Mouse (Mus musculus) kidney, embryonic 16.5 days (tissue): Measurements from ENCODE around the gene Lpin3. TPM values are rescaled to one million over a fixed set of nuclear protein-coding genes. Genes with fewer than 3 reads are reported as not detected.

Source experiments
- ATAC-seq: fragments of 200-750 bp; cut with Nextera tagmentation; 2 replicates; pipeline ENCODE4 v1.8.0; 2017; ENCODE audit warnings: moderate TSS enrichment; ENCODE audit not compliant: low FRiP score, low TSS enrichment
- H3K27ac ChIP-seq: fragments of 300-500 bp; sonication (generic); 2 replicates; pipeline ENCODE4 v1.5.1; 2014; ENCODE audit warnings: low read length
- H3K27me3 ChIP-seq: fragments of 300-500 bp; sonication (generic); 2 replicates; pipeline ENCODE4 v1.6.1; 2014; ENCODE audit warnings: low read length, control low read depth, mixed read lengths; ENCODE audit not compliant: insufficient read depth
- H3K36me3 ChIP-seq: fragments of 300-500 bp; sonication (generic); 2 replicates; pipeline ENCODE4 v1.6.1; 2014; ENCODE audit warnings: low read length, control low read depth, mixed read lengths; ENCODE audit not compliant: insufficient read depth
- H3K4me1 ChIP-seq: fragments of 300-500 bp; sonication (generic); 2 replicates; pipeline ENCODE4 v1.6.1; 2014; ENCODE audit warnings: low read length, control low read depth, mixed read lengths; ENCODE audit not compliant: insufficient read depth
- H3K4me2 ChIP-seq: fragments of 300-500 bp; sonication (generic); replicated peaks from 2 replicates; pipeline ENCODE4 v1.6.1; 2014; ENCODE audit warnings: low read depth, low read length
- H3K4me3 ChIP-seq: fragments of 300-500 bp; sonication (generic); 2 replicates; pipeline ENCODE4 v1.5.1; 2014; ENCODE audit warnings: mild to moderate bottlenecking, low read length
- H3K9ac ChIP-seq: fragments of 300-500 bp; sonication (generic); replicated peaks from 2 replicates; pipeline ENCODE4 v1.6.1; 2014; ENCODE audit warnings: low read length
- H3K9me3 ChIP-seq: fragments of 300-500 bp; sonication (generic); 2 replicates; pipeline ENCODE4 v1.6.1; 2016; ENCODE audit warnings: low read length, control low read depth
- WGBS: fragments of 180-500 bp; shearing (Covaris S2); extraction: QIAGEN DNeasy Blood & Tissue Kit; methylation state at CpG from one replicate; pipeline ENCODE4 v1.1.7; 2014; 5-methylcytosine and 5-hydroxymethylcytosine counted together
- polyA plus RNA-seq: library from polyadenylated mRNA; unstranded; fragments of >200 nt; fragmentation: Nextera tagmentation; extraction: Ambion mirVana; gene quantifications from 2 replicates; pipeline ENCODE4 v1.2.1, GENCODE M21; 2015

Lpin3 gene
- polyA plus RNA-seq: 3.5 and 3.7 TPM in 2 replicates

- 54% methylated on average over 13 of the region's 13 CpGs for WGBS
Observed at GRCm38 (mm10) chr2:160880453-160881195, at the start of gene Lpin3. TSS of gene Lpin3 (plus strand) at chr2:160880670.

GRCm38 (mm10) chr2:160840838-160841237, 39.6 kb upstream of the Lpin3 start:
- H3K36me3 ChIP-seq: no peaks in the 10 kb centered on the region
- H3K4me2 ChIP-seq: no peak overlapping the region
- no peaks in the 10 kb centered on the region for H3K27me3 ChIP-seq
- H3K27ac ChIP-seq: no peak overlapping the region
- H3K9me3 ChIP-seq: no peaks in the 10 kb centered on the region
- no peak overlapping the region for H3K4me3 ChIP-seq
- H3K9ac ChIP-seq: no peak overlapping the region
- ATAC-seq: no peak
- H3K4me1 ChIP-seq: no peaks in the 10 kb centered on the region

More at GRCm38 (mm10) chr2:160880453-160881195, at the start of gene Lpin3:
- Histone ChIP-seq H3K4me3 (no peak within 1 kb of the TSS), H3K4me1 (no peaks in the 10 kb centered on the region), H3K27me3 (no peaks in the 10 kb centered on the region), H3K4me2 (no peak within 1 kb of the TSS), H3K36me3 (no peaks in the 10 kb centered on the region), H3K9me3 (no peaks in the 10 kb centered on the region; the same call in 1 of the 2 replicates), H3K9ac (no peak within 1 kb of the TSS), H3K27ac (no peak within 1 kb of the TSS)
- ATAC-seq: no peak; the same call in 1 of the 2 replicates

- Histone ChIP-seq H3K4me1 (no peaks in the 10 kb centered on the region), H3K36me3 (no peaks in the 10 kb centered on the region), H3K9ac (no peak overlapping the region), H3K4me3 (no peak overlapping the region), H3K4me2 (no peak overlapping the region), H3K27ac (no peak overlapping the region), H3K9me3 (no peaks in the 10 kb centered on the region), H3K27me3 (no peaks in the 10 kb centered on the region)
- WGBS: 68% methylated on average over 1 of the region's 1 CpGs
- ATAC-seq: no peak
Observed at GRCm38 (mm10) chr2:160847664-160848063, 32.8 kb upstream of the Lpin3 start.

- Histone ChIP-seq H3K4me3 (no peak overlapping the region), H3K27ac (no peak overlapping the region), H3K36me3 (no peaks in the 10 kb centered on the region), H3K4me1 (no peaks in the 10 kb centered on the region), H3K9ac (no peak overlapping the region), H3K9me3 (no peaks in the 10 kb centered on the region), H3K27me3 (no peaks in the 10 kb centered on the region), H3K4me2 (no peak overlapping the region)
- no peak for ATAC-seq
- 88% methylated on average over 2 of the region's 2 CpGs for WGBS
Observed at GRCm38 (mm10) chr2:160848186-160848585, 32.3 kb upstream of the Lpin3 start.

- no peak overlapping the region for H3K27ac ChIP-seq
- no peak overlapping the region for H3K4me3 ChIP-seq
- H3K4me1 ChIP-seq: no peaks in the 10 kb centered on the region
- no peaks in the 10 kb centered on the region for H3K27me3 ChIP-seq
- H3K4me2 ChIP-seq: no peak overlapping the region
- WGBS: 78% methylated on average over 3 of the region's 3 CpGs
- H3K9ac ChIP-seq: no peak overlapping the region
- no peaks in the 10 kb centered on the region for H3K36me3 ChIP-seq
- ATAC-seq: no peak
- H3K9me3 ChIP-seq: no peaks in the 10 kb centered on the region
Observed at GRCm38 (mm10) chr2:160849617-160850240, 30.7 kb upstream of the Lpin3 start.

GRCm38 (mm10) chr2:160850360-160850759, 30.1 kb upstream of the Lpin3 start:
- WGBS: 77% methylated on average over 3 of the region's 3 CpGs
- H3K36me3 ChIP-seq: no peaks in the 10 kb centered on the region
- ATAC-seq: no peak

GRCm38 (mm10) chr2:160854687-160855086, 25.8 kb upstream of the Lpin3 start:
- Histone ChIP-seq H3K36me3 (no peaks in the 10 kb centered on the region), H3K27me3 (no peaks in the 10 kb centered on the region), H3K4me3 (no peak overlapping the region), H3K9ac (no peak overlapping the region), H3K27ac (no peak overlapping the region), H3K9me3 (no peaks in the 10 kb centered on the region), H3K4me1 (no peaks in the 10 kb centered on the region), H3K4me2 (no peak overlapping the region)
- ATAC-seq: no peak

More at GRCm38 (mm10) chr2:160850360-160850759, 30.1 kb upstream of the Lpin3 start:
- Histone ChIP-seq H3K27ac (no peak overlapping the region), H3K4me1 (no peaks in the 10 kb centered on the region), H3K9me3 (no peaks in the 10 kb centered on the region), H3K4me3 (no peak overlapping the region), H3K27me3 (no peaks in the 10 kb centered on the region), H3K9ac (no peak overlapping the region), H3K4me2 (no peak overlapping the region)

- Histone ChIP-seq H3K36me3 (no peaks in the 10 kb centered on the region), H3K4me3 (no peak overlapping the region), H3K27me3 (no peaks in the 10 kb centered on the region), H3K9ac (no peak overlapping the region), H3K4me1 (no peaks in the 10 kb centered on the region), H3K27ac (no peak overlapping the region), H3K9me3 (no peaks in the 10 kb centered on the region), H3K4me2 (no peak overlapping the region)
- ATAC-seq: no peak
- 84% methylated on average over 5 of the region's 5 CpGs for WGBS
Observed at GRCm38 (mm10) chr2:160856359-160857102, 23.9 kb upstream of the Lpin3 start.

GRCm38 (mm10) chr2:160860363-160860762, 20.1 kb upstream of the Lpin3 start:
- no peaks in the 10 kb centered on the region for H3K4me1 ChIP-seq
- H3K4me2 ChIP-seq: no peak overlapping the region
- H3K36me3 ChIP-seq: no peaks in the 10 kb centered on the region
- WGBS: 78% methylated on average over 1 of the region's 1 CpGs
- no peak overlapping the region for H3K9ac ChIP-seq
- H3K27ac ChIP-seq: no peak overlapping the region
- H3K9me3 ChIP-seq: no peaks in the 10 kb centered on the region
- no peak for ATAC-seq
- H3K4me3 ChIP-seq: no peak overlapping the region
- H3K27me3 ChIP-seq: no peaks in the 10 kb centered on the region

- Histone ChIP-seq H3K9me3 (no peaks in the 10 kb centered on the region), H3K9ac (no peak overlapping the region), H3K4me3 (no peak overlapping the region), H3K4me2 (no peak overlapping the region), H3K27ac (no peak overlapping the region), H3K4me1 (no peaks in the 10 kb centered on the region), H3K36me3 (no peaks in the 10 kb centered on the region), H3K27me3 (no peaks in the 10 kb centered on the region)
- no peak for ATAC-seq
- 89% methylated on average over 1 of the region's 1 CpGs for WGBS
Observed at GRCm38 (mm10) chr2:160864112-160864511, 16.4 kb upstream of the Lpin3 start.
